In the genomic region with DNA sequence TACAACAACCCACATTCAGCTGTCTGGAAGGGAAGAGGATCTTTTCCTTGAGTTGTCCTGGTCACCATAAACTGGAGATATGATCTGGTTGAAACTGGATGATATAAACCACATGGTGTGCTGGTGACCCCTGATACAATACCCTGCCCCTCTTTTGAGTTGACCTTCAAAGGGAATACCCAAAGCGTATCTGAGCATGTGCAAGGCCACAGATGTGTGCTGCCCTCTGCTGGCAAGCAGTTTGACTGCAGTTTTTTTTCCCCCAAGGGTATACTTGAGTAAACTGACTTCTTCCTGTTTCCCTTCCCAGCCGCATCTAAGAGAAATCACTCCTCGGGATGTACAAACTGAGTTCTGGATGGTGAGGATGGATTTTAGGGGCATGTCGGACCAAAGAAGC, we compare ENCODE assay signal across 8 mouse cellular contexts. TPM values are rescaled to one million over a fixed set of nuclear protein-coding genes. Genes with fewer than 3 reads are reported as not detected.
A peak's percentile ranks its signal among the peaks of the same experiment; 100 is the strongest.
DNase-seq lines count a peak whose midpoint lies in the region; ATAC-seq lines count a peak whose summit lies in the region.

No protein-coding gene starts in this region.

- no peak for ATAC-seq in monocyte, adult 5-6 weeks (replicated peaks; ENCODE audit: insufficient number of reproducible peaks, low FRiP score, low TSS enrichment, poor library complexity, severe bottlenecking)

- peak; percentile 49 for DNase-seq in urinary bladder, postnatal 14 days (ENCODE audit: low spot score)
- no peak for DNase-seq in urinary bladder, adult 2 months (ENCODE audit: low spot score)
- DNase-seq in adrenal gland, postnatal 25 days: peak; percentile 52
- peak; percentile 64 for DNase-seq in forelimb bud, embryonic 11.5 days (ENCODE audit: low read depth, low spot score)
- peak; percentile 77 for DNase-seq in kidney, postnatal 10 days
- peak; percentile 68 to 71 for DNase-seq in lung, adult 18-20 months
- peak; percentile 2 to 5 for DNase-seq in right cerebral cortex, postnatal 36 days (ENCODE audit: low spot score in 2 of 2)

RNA-seq across cellular contexts. Expression of a gene that starts 59.1 kb away (rescaled TPM):
- polyA plus RNA-seq in urinary bladder, adult 2 months (2012; rRNA removed): 19.8 and 25.9 TPM in 2 replicates
- 16.5 and 19.7 TPM in 2 replicates for total RNA-seq in adrenal gland, postnatal 25 days (2021)
- total RNA-seq in monocyte, adult 5-6 weeks (2017): 47.4 to 66.5 TPM (median 49.5 TPM) in 3 replicates
